ENCODE assay signal across 8 mouse cellular contexts in the genomic region with DNA sequence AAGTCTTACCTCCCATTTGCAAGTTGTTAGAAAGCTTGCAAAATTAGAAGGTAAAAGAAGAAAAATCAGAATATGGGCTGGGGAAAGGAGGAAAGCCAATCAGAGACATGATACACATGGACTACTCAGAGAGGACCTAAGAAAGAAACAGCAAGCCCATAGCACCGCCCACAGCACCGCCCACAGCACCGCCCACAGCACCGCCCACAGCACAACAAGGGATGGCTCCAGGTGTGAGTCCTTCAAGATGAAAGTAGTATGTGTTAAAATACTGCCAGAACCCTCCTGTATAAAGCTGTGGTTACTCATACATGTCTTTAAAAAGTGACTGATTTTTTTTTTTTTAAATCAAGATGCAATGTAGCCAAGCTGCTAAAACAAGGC. TPM values are rescaled to one million over a fixed set of nuclear protein-coding genes. Genes with fewer than 3 reads are reported as not detected.
DNase-seq lines count a peak whose midpoint lies in the region; ATAC-seq and TF ChIP-seq lines count a peak whose summit lies in the region.
"Had no signal": no experiment of that assay in that cellular context is flagged by ENCODE, and none has a peak within 500 bp of the region (broad histone marks: within the 10 kb centered on the region; RNA-seq: fewer than 3 reads in every experiment).

No protein-coding gene starts in this region.

- no peak overlapping the region for H3K9ac ChIP-seq in CH12.LX (ENCODE audit: insufficient read depth, low read depth)
- peak overlapping the region; percentile 52; the same call in 1 of the 2 replicates for H3K9ac ChIP-seq in hindbrain, embryonic 16.5 days (ENCODE audit: low read depth, low read length)
- H3K9ac ChIP-seq: lung, embryonic 15.5 days had no signal

- ATAC-seq in hindbrain, embryonic 16.5 days, result peak; percentile 84
- ATAC-seq in megakaryocyte progenitor cell, adult 5-6 weeks (replicated peaks; ENCODE audit: poor library complexity), result peak; percentile 63

- dilution Hi-C loops in CH12.LX (cut with MboI; ENCODE audit: extremely low pct_ligation_motif_present, extremely low pct_unique_long_range_greater_than_20kb, low sequenced_read_pairs), result no loop called here

- no peaks in the 10 kb centered on the region for H3K9me3 ChIP-seq in CH12.LX (replicated peaks; ENCODE audit: low read length)
- no peaks in the 10 kb centered on the region for H3K9me3 ChIP-seq in hindbrain, embryonic 16.5 days (ENCODE audit: control insufficient read depth, low read length)
- H3K9me3 ChIP-seq: lung, embryonic 15.5 days had no signal

- no peak overlapping the region for H3K4me3 ChIP-seq in CH12.LX (replicated peaks in 1 of 3; ENCODE audit: low read depth in 2 of 3, low read length in 2 of 3, poor library complexity in 1 of 3)
- peak overlapping the region; percentile 33 for H3K4me3 ChIP-seq in hindbrain, embryonic 16.5 days (ENCODE audit: low read length)
- H3K4me3 ChIP-seq: lung, embryonic 15.5 days had no signal

- no peaks in the 10 kb centered on the region for H3K79me2 ChIP-seq in CH12.LX (replicated peaks; ENCODE audit: control insufficient read depth, extremely low read depth, insufficient read depth, poor library complexity, severe bottlenecking)

- no peaks in the 10 kb centered on the region for H3K27me3 ChIP-seq in CH12.LX (replicated peaks)
- H3K27me3 ChIP-seq in hindbrain, embryonic 16.5 days (replicated peaks; ENCODE audit: control insufficient read depth, insufficient read depth, low read length), result no peaks in the 10 kb centered on the region
- H3K27me3 ChIP-seq: lung, embryonic 15.5 days had no signal

- no peak overlapping the region for H3K27ac ChIP-seq in CH12.LX (ENCODE audit: insufficient read depth, low read depth)
- H3K27ac ChIP-seq in hindbrain, embryonic 16.5 days (ENCODE audit: low read depth, low read length), result peak overlapping the region; percentile 52

- in situ Hi-C loops in CH12.LX (cut with MboI; ENCODE audit: low pct_ligation_motif_present, low pct_unique_long_range_greater_than_20kb, low sequenced_read_pairs), result no loop called here

- TF ChIP-seq POLR2A in CH12.LX (IDR thresholded peaks at IDR 0.05; ENCODE audit: low read depth, low read length), result no peak

- WGBS in hindbrain, embryonic 16.5 days, result 26% methylated on average over 4 of the region's 4 CpGs

- TF ChIP-seq EP300 in CH12.LX (IDR thresholded peaks at IDR 0.05; ENCODE audit: low read length), result no peak

- intact Hi-C loops in gastrocnemius, postnatal 36 days (cut with DNase I), result no loop called here

- no peak overlapping the region for H3K4me2 ChIP-seq in CH12.LX (ENCODE audit: insufficient read depth, low read depth, poor library complexity, severe bottlenecking)
- peak overlapping the region; percentile 62 for H3K4me2 ChIP-seq in hindbrain, embryonic 16.5 days (ENCODE audit: low read length)

- no peak for TF ChIP-seq CTCF in CH12.LX (conservative IDR thresholded peaks at IDR 0.05 in 1 of 2, IDR thresholded peaks at IDR 0.05 in 1 of 2; ENCODE audit: low read depth in 2 of 2, low read length in 2 of 2)

- peaks cover 2% of the 10 kb centered on the region in 2 experiments; a peak in 2 of 4 replicates for H3K4me1 ChIP-seq in CH12.LX (ENCODE audit: control insufficient read depth in 1 of 2, insufficient read depth in 2 of 2)
- peaks cover 23% of the 10 kb centered on the region for H3K4me1 ChIP-seq in hindbrain, embryonic 16.5 days (ENCODE audit: control insufficient read depth, insufficient read depth, low read depth, low read length)

- no peaks in the 10 kb centered on the region for H3K36me3 ChIP-seq in CH12.LX (replicated peaks in 1 of 2; ENCODE audit: control insufficient read depth in 1 of 2, insufficient read depth in 1 of 2, low read length in 1 of 2)
- H3K36me3 ChIP-seq in hindbrain, embryonic 16.5 days (ENCODE audit: control insufficient read depth, insufficient read depth, low read length), result no peaks in the 10 kb centered on the region
- H3K36me3 ChIP-seq: lung, embryonic 15.5 days had no signal

- DNase-seq in CH12.LX (ENCODE audit: extremely low read depth), result peak; percentile 8
- peak; percentile 38 for DNase-seq in WW6 (ENCODE audit: low read depth, low spot score)
- DNase-seq in thymus, postnatal 4 days, result peak; percentile 88
- no peak for DNase-seq in lung, postnatal 25 days (ENCODE audit: low spot score)
- DNase-seq in gastrocnemius, postnatal 36 days, result no peak

- TF ChIP-seq RAD21 in CH12.LX (IDR thresholded peaks at IDR 0.05; ENCODE audit: low read depth, low read length), result no peak

TF ChIP-seq in CH12.LX, 34 proteins besides CTCF, POLR2A, EP300 and RAD21:
- TF ChIP-seq POLR2AphosphoS2 (IDR thresholded peaks at IDR 0.05; ENCODE audit: low read depth, low read length) (no peak), JUND (conservative IDR thresholded peaks at IDR 0.05; ENCODE audit: low read depth, low read length) (no peak), CHD2 (IDR thresholded peaks at IDR 0.05; ENCODE audit: low read length) (no peak), MAX (IDR thresholded peaks at IDR 0.05; ENCODE audit: low read length) (no peak), ETS1 (conservative IDR thresholded peaks at IDR 0.05; ENCODE audit: low read depth, low read length) (no peak), MXI1 (IDR thresholded peaks at IDR 0.05; ENCODE audit: low read depth, low read length) (no peak), MYC (IDR thresholded peaks at IDR 0.05; ENCODE audit: low read depth, low read length) (no peak), TCF12 (IDR thresholded peaks at IDR 0.05; ENCODE audit: low read depth, low read length) (no peak), ZNF384 (IDR thresholded peaks at IDR 0.05; ENCODE audit: low read depth, low read length) (no peak), SIN3A (IDR thresholded peaks at IDR 0.05; ENCODE audit: low read length) (no peak), USF2 (conservative IDR thresholded peaks at IDR 0.05; ENCODE audit: low read depth, low read length) (no peak), KAT2A (IDR thresholded peaks at IDR 0.05; ENCODE audit: insufficient replicate concordance, low read length) (no peak), HCFC1 (IDR thresholded peaks at IDR 0.05; ENCODE audit: low read depth, low read length) (no peak), MAZ (IDR thresholded peaks at IDR 0.05; ENCODE audit: low read depth, low read length) (no peak), SMC3 (IDR thresholded peaks at IDR 0.05; ENCODE audit: low read depth, low read length) (no peak), CHD1 (IDR thresholded peaks at IDR 0.05; ENCODE audit: low read depth, low read length) (no peak), PAX5 (IDR thresholded peaks at IDR 0.05; ENCODE audit: low read length) (no peak), MAFK (IDR thresholded peaks at IDR 0.05; ENCODE audit: insufficient replicate concordance, low read length) (no peak), USF1 (IDR thresholded peaks at IDR 0.05; ENCODE audit: low read depth, low read length) (no peak)

RNA-seq across cellular contexts. Expression of a gene that starts 44.8 kb away (rescaled TPM):
- total RNA-seq in CH12.LX (2012; rRNA removed), result 1.4 and 2.3 TPM in 2 replicates
- 1.7 and 1.8 TPM in 2 replicates for total RNA-seq in CH12.LX (2014; rRNA removed)
- polyA plus RNA-seq in CH12.LX (2012; ENCODE audit: insufficient read length, low read depth), result 1.8 and 2.6 TPM in 2 replicates
- 21.7 and 22.9 TPM in 2 replicates for polyA plus RNA-seq in hindbrain, embryonic 16.5 days (2015; fragmentation: Nextera tagmentation; extraction: Ambion mirVana)
- 15.9 and 24.8 TPM in 2 replicates for total RNA-seq in megakaryocyte progenitor cell, adult 5-6 weeks (2015)
- 16.4 and 21.5 TPM in 2 replicates for total RNA-seq in megakaryocyte progenitor cell, adult 5-6 weeks (2017)
- total RNA-seq in gastrocnemius, postnatal 36 days (2021), result 10 to 100 TPM; 46.3 to 50.1 TPM

Comparison
In these comparisons a context has a peak if more than half of its experiments do, and no peak if none do; other contexts are left out.
1. DNase-seq: peak in CH12.LX (single experiment), WW6 (single experiment) and thymus, postnatal 4 days (single experiment); none in lung, postnatal 25 days (single experiment) and gastrocnemius, postnatal 36 days (0 of 2).
2. RNA of a gene that starts 44.8 kb away (total RNA-seq): 46.3 to 50.1 TPM in gastrocnemius, postnatal 36 days and 15.9 to 24.8 TPM in megakaryocyte progenitor cell, adult 5-6 weeks; 1.4 to 2.3 TPM in CH12.LX; every median in the first group is over 4 times any median in the second.